Mouse (Mus musculus) hindbrain, embryonic 11.5 days (tissue): ENCODE measurements around the gene Dusp27. TPM values are rescaled to one million over a fixed set of nuclear protein-coding genes. Genes with fewer than 3 reads are reported as not detected.

Experiments used
- ATAC-seq: fragments of 200-750 bp; cut with Nextera tagmentation; 2 replicates; pipeline ENCODE4 v1.8.0; 2017; ENCODE audit warnings: mild to moderate bottlenecking, moderate TSS enrichment, moderate library complexity; ENCODE audit not compliant: low FRiP score
- DNase-seq: peaks from one replicate; pipeline ENCODE4 v3.0.0-alpha.2; 2015; ENCODE audit warnings: low spot score
- H3K27ac ChIP-seq: fragments of 300-500 bp; sonication (generic); 2 replicates; pipeline ENCODE4 v1.5.1; 2014; ENCODE audit warnings: mild to moderate bottlenecking, low read depth, low read length
- H3K27me3 ChIP-seq: fragments of 300-500 bp; sonication (generic); 2 replicates; pipeline ENCODE4 v1.6.1; 2014; ENCODE audit warnings: mild to moderate bottlenecking, low read length, moderate library complexity, mixed read lengths; ENCODE audit not compliant: control insufficient read depth, insufficient read depth
- H3K36me3 ChIP-seq: fragments of 300-500 bp; sonication (generic); 2 replicates; pipeline ENCODE4 v1.6.1; 2014; ENCODE audit warnings: mild to moderate bottlenecking, low read length, moderate library complexity, mixed read lengths; ENCODE audit not compliant: control insufficient read depth, insufficient read depth
- H3K4me1 ChIP-seq: fragments of 300-500 bp; sonication (generic); replicated peaks from 2 replicates; pipeline ENCODE4 v1.6.1; 2014; ENCODE audit warnings: low read length, mixed read lengths; ENCODE audit not compliant: control insufficient read depth, insufficient read depth
- H3K4me2 ChIP-seq: fragments of 300-500 bp; sonication (generic); replicated peaks from 2 replicates; pipeline ENCODE4 v1.6.1; 2014; ENCODE audit warnings: mild to moderate bottlenecking, low read depth, low read length
- H3K4me3 ChIP-seq: fragments of 300-500 bp; sonication (generic); 2 replicates; pipeline ENCODE4 v1.5.1; 2014; ENCODE audit warnings: low read depth, low read length
- H3K9ac ChIP-seq: fragments of 300-500 bp; sonication (generic); 2 replicates; pipeline ENCODE4 v1.6.1; 2014; ENCODE audit warnings: low read depth, low read length
- H3K9me3 ChIP-seq: fragments of 300-500 bp; sonication (generic); 2 replicates; pipeline ENCODE4 v1.6.1; 2016; ENCODE audit warnings: low read length; ENCODE audit not compliant: control insufficient read depth
- WGBS: fragments of 180-500 bp; shearing (Covaris S2); extraction: QIAGEN DNeasy Blood & Tissue Kit; methylation state at CpG from one replicate; pipeline ENCODE4 v1.1.7; 2014; 5-methylcytosine and 5-hydroxymethylcytosine counted together
- polyA plus RNA-seq: library from polyadenylated mRNA; unstranded; fragments of >200 nt; fragmentation: Nextera tagmentation; extraction: Ambion mirVana; gene quantifications from 2 replicates; pipeline ENCODE4 v1.2.1, GENCODE M21; 2014

Dusp27 gene
- 2.0 and 2.2 TPM in 2 replicates for polyA plus RNA-seq

- 0 out of 2 replicates have a peak within 1 kb of the TSS, but pooled peaks have one; percentile 12 for H3K9ac ChIP-seq
- no peaks in the 10 kb centered on the region for H3K4me1 ChIP-seq
- ATAC-seq (no peak), DNase-seq (peak; percentile 35)
- no peaks in the 10 kb centered on the region for H3K27me3 ChIP-seq
- no peak within 1 kb of the TSS for H3K27ac ChIP-seq
- H3K4me3 ChIP-seq, result no peak within 1 kb of the TSS
- H3K4me2 ChIP-seq, result 0 out of 2 replicates have a peak within 1 kb of the TSS, but pooled peaks have one; percentile 11
- no peaks in the 10 kb centered on the region for H3K9me3 ChIP-seq
- WGBS, result 64% methylated on average over 4 of the region's 4 CpGs
- H3K36me3 ChIP-seq, result no peaks in the 10 kb centered on the region
These were observed at the start of gene Dusp27 for GRCm38 (mm10) chr1:166127719-166128118. Dusp27 (minus strand) TSS chr1:166127922.

GRCm38 (mm10) chr1:166173621-166174020, 45.9 kb upstream of the Dusp27 start:
- Histone ChIP-seq H3K27me3 (no peaks in the 10 kb centered on the region), H3K9ac (no peak overlapping the region), H3K4me3 (no peak overlapping the region), H3K27ac (no peak overlapping the region), H3K36me3 (no peaks in the 10 kb centered on the region), H3K9me3 (no peaks in the 10 kb centered on the region), H3K4me2 (no peak overlapping the region), H3K4me1 (no peaks in the 10 kb centered on the region)
- ATAC-seq, result no peak
- 80% methylated on average over 9 of the region's 9 CpGs for WGBS
- DNase-seq, result no peak

- ATAC-seq, result no peak
- Histone ChIP-seq H3K9ac (no peak overlapping the region), H3K4me1 (no peaks in the 10 kb centered on the region), H3K4me3 (no peak overlapping the region), H3K27me3 (no peaks in the 10 kb centered on the region), H3K9me3 (no peaks in the 10 kb centered on the region), H3K36me3 (no peaks in the 10 kb centered on the region), H3K4me2 (no peak overlapping the region), H3K27ac (no peak overlapping the region)
- WGBS, result 87% methylated on average over 3 of the region's 3 CpGs
- no peak for DNase-seq
These were observed 45.3 kb upstream of the Dusp27 start for GRCm38 (mm10) chr1:166172992-166173391.

GRCm38 (mm10) chr1:166170852-166171251, 43.1 kb upstream of the Dusp27 start:
- H3K4me1 ChIP-seq, result no peaks in the 10 kb centered on the region
- no peak overlapping the region for H3K9ac ChIP-seq
- no peaks in the 10 kb centered on the region for H3K36me3 ChIP-seq
- H3K9me3 ChIP-seq, result no peaks in the 10 kb centered on the region
- H3K27ac ChIP-seq, result no peak overlapping the region
- no peak for ATAC-seq
- no peak for DNase-seq
- no peaks in the 10 kb centered on the region for H3K27me3 ChIP-seq
- WGBS, result 95% methylated on average over 12 of the region's 12 CpGs
- H3K4me3 ChIP-seq, result no peak overlapping the region
- no peak overlapping the region for H3K4me2 ChIP-seq

- no peaks in the 10 kb centered on the region for H3K9me3 ChIP-seq
- no peak overlapping the region for H3K9ac ChIP-seq
- no peak overlapping the region for H3K4me3 ChIP-seq
- 92% methylated on average over 7 of the region's 7 CpGs for WGBS
- no peak overlapping the region for H3K27ac ChIP-seq
- DNase-seq, result no peak
- no peaks in the 10 kb centered on the region for H3K27me3 ChIP-seq
- H3K36me3 ChIP-seq, result no peaks in the 10 kb centered on the region
- no peaks in the 10 kb centered on the region for H3K4me1 ChIP-seq
- no peak overlapping the region for H3K4me2 ChIP-seq
- no peak for ATAC-seq
These were observed 42.0 kb upstream of the Dusp27 start for GRCm38 (mm10) chr1:166169713-166170112.

- H3K9ac ChIP-seq, result no peak overlapping the region
- no peak overlapping the region for H3K4me2 ChIP-seq
- 94% methylated on average over 7 of the region's 7 CpGs for WGBS
- H3K4me1 ChIP-seq, result no peaks in the 10 kb centered on the region
- no peak overlapping the region for H3K27ac ChIP-seq
- H3K36me3 ChIP-seq, result no peaks in the 10 kb centered on the region
- H3K4me3 ChIP-seq, result no peak overlapping the region
- ATAC-seq (no peak), DNase-seq (no peak)
- H3K9me3 ChIP-seq, result no peaks in the 10 kb centered on the region
- H3K27me3 ChIP-seq, result no peaks in the 10 kb centered on the region
These were observed 40.3 kb upstream of the Dusp27 start for GRCm38 (mm10) chr1:166168017-166168416.

GRCm38 (mm10) chr1:166167405-166167804, 39.7 kb upstream of the Dusp27 start:
- Histone ChIP-seq H3K27me3 (no peaks in the 10 kb centered on the region), H3K9me3 (no peaks in the 10 kb centered on the region), H3K4me2 (no peak overlapping the region), H3K36me3 (no peaks in the 10 kb centered on the region), H3K4me1 (no peaks in the 10 kb centered on the region), H3K27ac (no peak overlapping the region), H3K4me3 (no peak overlapping the region), H3K9ac (no peak overlapping the region)
- no peak for DNase-seq
- 90% methylated on average over 4 of the region's 4 CpGs for WGBS
- ATAC-seq, result no peak

GRCm38 (mm10) chr1:166165159-166165558, 37.4 kb upstream of the Dusp27 start:
- Histone ChIP-seq H3K9me3 (no peaks in the 10 kb centered on the region), H3K4me2 (no peak overlapping the region), H3K27ac (no peak overlapping the region), H3K27me3 (no peaks in the 10 kb centered on the region), H3K4me3 (no peak overlapping the region), H3K9ac (no peak overlapping the region), H3K4me1 (no peaks in the 10 kb centered on the region), H3K36me3 (no peaks in the 10 kb centered on the region)
- WGBS, result 93% methylated on average over 9 of the region's 9 CpGs
- DNase-seq (no peak), ATAC-seq (no peak)

GRCm38 (mm10) chr1:166164580-166164979, 36.9 kb upstream of the Dusp27 start:
- DNase-seq, result no peak
- Histone ChIP-seq H3K4me2 (no peak overlapping the region), H3K27ac (no peak overlapping the region), H3K4me3 (no peak overlapping the region), H3K36me3 (no peaks in the 10 kb centered on the region), H3K9me3 (no peaks in the 10 kb centered on the region), H3K9ac (no peak overlapping the region), H3K27me3 (no peaks in the 10 kb centered on the region), H3K4me1 (no peaks in the 10 kb centered on the region)
- no peak for ATAC-seq
- WGBS, result 93% methylated on average over 14 of the region's 14 CpGs
